Mouse (Mus musculus) hindbrain, embryonic 12.5 days (tissue): ENCODE data around the gene Basp1. TPM values are rescaled to one million over a fixed set of nuclear protein-coding genes. Genes with fewer than 3 reads are reported as not detected.

Source experiments
- ATAC-seq: fragments of 200-750 bp; cut with Nextera tagmentation; 2 replicates; pipeline ENCODE4 v1.8.0; 2017; ENCODE audit warnings: moderate TSS enrichment; ENCODE audit not compliant: low FRiP score
- H3K27ac ChIP-seq: fragments of 300-500 bp; sonication (generic); 2 replicates; pipeline ENCODE4 v1.5.1; 2016; ENCODE audit warnings: mild to moderate bottlenecking
- H3K27me3 ChIP-seq: fragments of 300-500 bp; sonication (generic); 2 replicates; pipeline ENCODE4 v1.6.1; 2016; ENCODE audit warnings: mild to moderate bottlenecking
- H3K36me3 ChIP-seq: fragments of 300-500 bp; sonication (generic); 2 replicates; pipeline ENCODE4 v1.6.1; 2016; ENCODE audit warnings: mild to moderate bottlenecking
- H3K4me1 ChIP-seq: fragments of 300-500 bp; sonication (generic); 2 replicates; pipeline ENCODE4 v1.6.1; 2016
- H3K4me2 ChIP-seq: fragments of 300-500 bp; sonication (generic); replicated peaks from 2 replicates; pipeline ENCODE4 v1.6.1; 2016; ENCODE audit warnings: mild to moderate bottlenecking
- H3K4me3 ChIP-seq: fragments of 300-500 bp; sonication (generic); 2 replicates; pipeline ENCODE4 v1.5.1; 2016; ENCODE audit warnings: mild to moderate bottlenecking
- H3K9ac ChIP-seq: fragments of 300-500 bp; sonication (generic); 2 replicates; pipeline ENCODE4 v1.6.1; 2016; ENCODE audit warnings: mild to moderate bottlenecking, moderate library complexity
- H3K9me3 ChIP-seq: fragments of 300-500 bp; sonication (generic); replicated peaks from 2 replicates; pipeline ENCODE4 v1.6.1; 2016; ENCODE audit warnings: mild to moderate bottlenecking
- WGBS: fragments of 180-500 bp; shearing (Covaris S2); methylation state at CpG from one replicate; pipeline ENCODE4 v1.1.7; 2016; 5-methylcytosine and 5-hydroxymethylcytosine counted together
- polyA plus RNA-seq: library from polyadenylated mRNA; unstranded; fragments of >200 nt; fragmentation: Nextera tagmentation; extraction: Ambion mirVana; gene quantifications from 2 replicates; pipeline ENCODE4 v1.2.1, GENCODE M21; 2016

The Basp1 gene
- polyA plus RNA-seq, 1 experiment from 2014 or later: 381 TPM

DNA sequence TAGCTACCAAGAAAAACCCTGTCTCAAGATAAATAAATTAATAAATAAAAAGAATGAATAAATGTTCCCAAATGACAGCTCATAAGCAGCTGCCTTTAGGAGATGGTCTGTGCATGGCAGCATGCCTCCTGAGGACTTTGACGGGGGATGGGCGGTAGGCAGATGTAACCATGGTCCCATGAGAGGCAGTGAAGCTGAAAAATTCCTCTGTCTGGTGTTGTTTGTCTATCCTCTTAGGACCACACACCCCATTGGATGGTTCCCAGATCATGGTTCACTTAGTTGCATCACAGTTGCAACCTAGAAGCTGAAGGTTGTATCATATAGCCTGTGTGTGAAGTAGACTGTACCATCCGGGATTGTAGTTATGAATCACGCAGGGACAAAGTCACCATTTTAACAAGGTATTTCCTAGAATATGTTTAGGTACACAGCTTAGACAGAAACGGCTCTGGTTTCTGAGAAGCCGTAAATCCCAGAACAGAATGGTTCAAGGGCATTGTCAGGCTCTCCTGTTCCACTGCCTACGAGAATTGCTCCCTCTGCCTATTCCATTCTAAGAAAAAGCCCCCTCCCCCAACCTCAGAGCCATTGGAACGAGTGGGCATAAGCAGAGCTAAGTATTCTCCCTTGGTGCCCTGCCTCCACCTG, 29.7 kb upstream of the Basp1 start:
- Histone ChIP-seq H3K4me2 (no peak overlapping the region), H3K36me3 (no peaks in the 10 kb centered on the region), H3K27ac (no peak overlapping the region), H3K27me3 (0 out of 2 replicates have a peak, but pooled peaks cover 4% of the 10 kb centered on the region), H3K4me3 (no peak overlapping the region), H3K9ac (no peak overlapping the region), H3K9me3 (no peaks in the 10 kb centered on the region), H3K4me1 (peaks cover 22% of the 10 kb centered on the region)
- 82% methylated on average over 8 of the region's 8 CpGs for WGBS
- ATAC-seq: no peak

DNA sequence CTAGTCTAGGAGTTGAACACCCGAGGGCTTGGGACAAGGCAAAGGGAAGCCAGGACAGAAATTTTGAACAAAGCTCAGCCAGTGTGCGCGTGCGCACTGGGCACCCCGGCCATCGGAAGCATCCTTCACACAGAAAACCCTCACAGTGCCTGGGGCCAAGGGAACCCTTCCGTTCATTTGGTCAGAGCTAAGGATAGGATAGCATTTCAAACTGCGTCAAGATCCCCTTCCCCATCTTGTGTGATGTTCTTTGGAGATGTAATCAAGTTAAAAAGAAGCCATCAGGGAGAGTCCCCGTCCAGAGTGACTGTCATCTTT, 28.3 kb upstream of the Basp1 start:
- no peak overlapping the region for H3K27ac ChIP-seq
- no peak overlapping the region for H3K9ac ChIP-seq
- H3K36me3 ChIP-seq: no peaks in the 10 kb centered on the region
- H3K9me3 ChIP-seq: no peaks in the 10 kb centered on the region
- H3K4me1 ChIP-seq: peaks cover 22% of the 10 kb centered on the region
- no peak overlapping the region for H3K4me2 ChIP-seq
- 63% methylated on average over 9 of the region's 9 CpGs for WGBS
- 0 out of 2 replicates have a peak, but pooled peaks cover 4% of the 10 kb centered on the region for H3K27me3 ChIP-seq
- no peak overlapping the region for H3K4me3 ChIP-seq
- no peak for ATAC-seq

DNA sequence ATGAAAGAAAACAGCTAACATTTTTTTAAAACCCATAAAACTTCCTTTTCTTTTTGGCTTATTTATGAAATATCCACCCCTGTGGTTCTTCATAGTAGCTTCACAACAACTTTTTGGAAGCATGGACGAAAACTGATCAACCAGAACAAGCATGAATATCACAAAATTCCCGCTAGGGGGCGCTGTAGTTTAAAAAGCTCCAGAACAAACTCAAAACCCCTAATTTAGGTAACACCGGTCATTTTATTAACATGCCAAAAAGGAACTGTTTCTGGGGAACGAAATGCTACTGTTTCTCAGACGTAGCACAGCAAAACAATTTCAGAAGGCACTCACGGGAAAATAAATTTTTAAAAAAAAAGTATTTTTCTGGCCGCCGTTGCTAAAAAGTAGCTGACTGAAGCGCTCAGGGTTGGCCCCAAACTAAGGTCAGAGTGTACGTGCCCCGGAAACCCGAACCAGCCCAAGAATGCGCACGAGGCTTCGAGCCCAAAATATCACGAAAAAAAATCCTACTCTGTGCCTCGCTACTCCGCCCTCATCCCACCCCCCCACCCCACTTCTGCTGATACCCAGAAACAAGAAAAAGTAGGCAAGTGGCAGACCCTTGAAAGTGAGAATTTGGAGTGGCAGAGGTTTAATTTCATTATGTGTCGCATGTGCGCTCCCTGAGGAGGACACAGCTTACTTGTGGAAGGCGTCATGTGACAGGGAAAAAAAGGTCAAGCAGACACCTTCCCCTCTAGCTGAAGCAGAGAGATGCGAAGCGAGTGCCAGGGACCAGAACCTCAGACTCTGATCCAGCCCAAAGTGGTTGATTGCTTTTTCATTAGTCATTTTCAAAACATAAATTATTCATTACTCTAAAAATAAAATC, 27.7 kb upstream of the Basp1 start:
- H3K36me3 ChIP-seq: no peaks in the 10 kb centered on the region
- 0 out of 2 replicates have a peak, but pooled peaks cover 4% of the 10 kb centered on the region for H3K27me3 ChIP-seq
- peak overlapping the region; percentile 39 for H3K4me2 ChIP-seq
- H3K9me3 ChIP-seq: no peaks in the 10 kb centered on the region
- H3K27ac ChIP-seq: no peak overlapping the region
- no peak overlapping the region for H3K4me3 ChIP-seq
- no peak overlapping the region for H3K9ac ChIP-seq
- peaks cover 22% of the 10 kb centered on the region for H3K4me1 ChIP-seq
- no peak for ATAC-seq
- 22% methylated on average over 24 of the region's 24 CpGs for WGBS

- no peak overlapping the region for H3K4me3 ChIP-seq
- WGBS: 77% methylated on average over 8 of the region's 8 CpGs
Observed at GRCm38 (mm10) chr15:25440317-25440716, 26.8 kb upstream of the Basp1 start.

DNA sequence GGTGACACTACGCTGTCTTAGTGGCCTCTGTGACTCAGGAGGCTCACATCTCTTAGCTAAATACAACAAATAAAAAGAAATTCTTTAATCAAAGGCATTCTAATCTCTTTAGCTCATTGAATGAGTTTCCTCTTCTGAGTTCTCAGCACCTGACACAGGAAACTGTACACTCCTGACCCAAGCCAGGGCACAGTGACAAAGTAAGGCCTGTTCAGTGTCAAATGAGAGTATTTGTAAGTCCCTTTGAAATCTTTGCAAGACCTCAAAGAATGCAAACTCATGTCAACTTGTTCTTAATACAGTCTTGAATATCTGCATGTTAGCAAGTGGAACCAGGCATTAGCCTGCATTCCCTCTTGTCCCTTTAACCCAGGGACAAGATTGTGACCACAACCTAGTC, 18.8 kb upstream of the Basp1 start:
- no peaks in the 10 kb centered on the region for H3K4me1 ChIP-seq
- ATAC-seq: no peak
- H3K9ac ChIP-seq: no peak overlapping the region
- H3K4me3 ChIP-seq: no peak overlapping the region
- no peaks in the 10 kb centered on the region for H3K9me3 ChIP-seq
- no peaks in the 10 kb centered on the region for H3K36me3 ChIP-seq
- 83% methylated on average over 1 of the region's 1 CpGs for WGBS
- no peak overlapping the region for H3K27ac ChIP-seq
- no peak overlapping the region for H3K4me2 ChIP-seq
- no peaks in the 10 kb centered on the region for H3K27me3 ChIP-seq

More at GRCm38 (mm10) chr15:25440317-25440716, 26.8 kb upstream of the Basp1 start:
- no peaks in the 10 kb centered on the region for H3K9me3 ChIP-seq
- H3K4me1 ChIP-seq: peaks cover 14% of the 10 kb centered on the region
- H3K9ac ChIP-seq: no peak overlapping the region
- H3K27me3 ChIP-seq: 0 out of 2 replicates have a peak, but pooled peaks cover 1% of the 10 kb centered on the region
- no peaks in the 10 kb centered on the region for H3K36me3 ChIP-seq
- no peak for ATAC-seq
- H3K27ac ChIP-seq: no peak overlapping the region
- H3K4me2 ChIP-seq: no peak overlapping the region

GRCm38 (mm10) chr15:25430167-25430566, 16.6 kb upstream of the Basp1 start:
- Histone ChIP-seq H3K4me2 (no peak overlapping the region), H3K9ac (no peak overlapping the region), H3K4me3 (no peak overlapping the region), H3K9me3 (no peaks in the 10 kb centered on the region), H3K36me3 (no peaks in the 10 kb centered on the region), H3K27me3 (no peaks in the 10 kb centered on the region), H3K27ac (no peak overlapping the region), H3K4me1 (no peaks in the 10 kb centered on the region)
- 92% methylated on average over 3 of the region's 3 CpGs for WGBS
- ATAC-seq: no peak

- no peak overlapping the region for H3K4me3 ChIP-seq
- ATAC-seq: 0 out of 2 replicates have a peak, but pooled peaks have one; percentile 32
- H3K9me3 ChIP-seq: no peaks in the 10 kb centered on the region
- no peak overlapping the region for H3K4me2 ChIP-seq
- H3K4me1 ChIP-seq: no peaks in the 10 kb centered on the region
- 65% methylated on average over 7 of the region's 7 CpGs for WGBS
- no peak overlapping the region for H3K9ac ChIP-seq
- H3K27me3 ChIP-seq: no peaks in the 10 kb centered on the region
- H3K27ac ChIP-seq: no peak overlapping the region
- H3K36me3 ChIP-seq: no peaks in the 10 kb centered on the region
Observed at GRCm38 (mm10) chr15:25429007-25429406, 15.4 kb upstream of the Basp1 start.

GRCm38 (mm10) chr15:25428551-25428950, 15.0 kb upstream of the Basp1 start:
- H3K4me2 ChIP-seq: no peak overlapping the region
- no peaks in the 10 kb centered on the region for H3K27me3 ChIP-seq
- no peak overlapping the region for H3K9ac ChIP-seq
- H3K4me1 ChIP-seq: no peaks in the 10 kb centered on the region
- ATAC-seq: no peak
- WGBS: 52% methylated on average over 7 of the region's 7 CpGs
- H3K4me3 ChIP-seq: no peak overlapping the region
- no peaks in the 10 kb centered on the region for H3K36me3 ChIP-seq
- no peak overlapping the region for H3K27ac ChIP-seq
- H3K9me3 ChIP-seq: no peaks in the 10 kb centered on the region

- H3K4me1 ChIP-seq: peaks cover 18% of the 10 kb centered on the region
- WGBS: 92% methylated on average over 9 of the region's 9 CpGs
- H3K27me3 ChIP-seq: no peaks in the 10 kb centered on the region
- no peak overlapping the region for H3K9ac ChIP-seq
- ATAC-seq: no peak
- H3K4me3 ChIP-seq: no peak overlapping the region
- no peak overlapping the region for H3K4me2 ChIP-seq
- H3K27ac ChIP-seq: no peak overlapping the region
- 0 out of 2 replicates have a peak, but pooled peaks cover 3% of the 10 kb centered on the region for H3K9me3 ChIP-seq
- no peaks in the 10 kb centered on the region for H3K36me3 ChIP-seq
Observed at GRCm38 (mm10) chr15:25420266-25420665, 6.7 kb upstream of the Basp1 start.

DNA sequence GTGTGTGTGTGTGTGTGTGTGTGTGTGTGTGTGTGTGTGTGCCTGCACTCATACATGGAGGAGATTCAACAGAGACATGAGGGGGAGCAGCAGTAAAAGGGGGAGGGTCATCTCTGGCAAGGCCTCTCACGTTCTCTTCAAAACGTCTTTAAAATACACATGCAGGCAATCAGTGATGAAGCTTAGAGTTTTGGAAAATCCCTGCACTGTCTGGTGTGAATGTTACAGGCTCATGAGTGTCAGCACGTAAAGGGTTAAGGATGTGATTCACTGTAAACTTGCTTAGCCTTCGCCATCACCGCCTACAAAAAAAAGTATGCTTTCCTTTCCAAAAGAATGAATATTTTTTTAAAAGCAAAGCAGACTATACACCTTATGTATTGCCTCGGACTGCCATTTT, 2.8 kb upstream of the Basp1 start:
- Histone ChIP-seq H3K4me3 (peak overlapping the region; percentile 98), H3K4me1 (peaks cover 18% of the 10 kb centered on the region), H3K36me3 (no peaks in the 10 kb centered on the region), H3K9ac (peak overlapping the region; percentile 100), H3K4me2 (peak overlapping the region; percentile 71), H3K27me3 (no peaks in the 10 kb centered on the region), H3K9me3 (0 out of 2 replicates have a peak, but pooled peaks cover 3% of the 10 kb centered on the region), H3K27ac (peak overlapping the region; percentile 68)
- 43% methylated on average over 6 of the region's 6 CpGs for WGBS
- ATAC-seq: no peak

GRCm38 (mm10) chr15:25415958-25416357, 2.4 kb upstream of the Basp1 start:
- ATAC-seq: no peak
- H3K27ac ChIP-seq: peak overlapping the region; percentile 68

GRCm38 (mm10) chr15:25414747-25415119, 1.2 kb upstream of the Basp1 start:
- no peaks in the 10 kb centered on the region for H3K27me3 ChIP-seq
- H3K27ac ChIP-seq: peak overlapping the region; percentile 99
- no peaks in the 10 kb centered on the region for H3K36me3 ChIP-seq
- WGBS: under 1% methylated on average over 14 of the region's 14 CpGs
- peak overlapping the region; percentile 98 for H3K4me3 ChIP-seq
- ATAC-seq: peak; percentile 29
- peak overlapping the region; percentile 71 for H3K4me2 ChIP-seq
- peaks cover 24% of the 10 kb centered on the region for H3K4me1 ChIP-seq
- H3K9ac ChIP-seq: peak overlapping the region; percentile 100
- H3K9me3 ChIP-seq: no peaks in the 10 kb centered on the region

More at GRCm38 (mm10) chr15:25415958-25416357, 2.4 kb upstream of the Basp1 start:
- no peaks in the 10 kb centered on the region for H3K36me3 ChIP-seq
- H3K9me3 ChIP-seq: 0 out of 2 replicates have a peak, but pooled peaks cover under 1% of the 10 kb centered on the region
- H3K9ac ChIP-seq: peak overlapping the region; percentile 100
- WGBS: 42% methylated on average over 4 of the region's 4 CpGs
- H3K27me3 ChIP-seq: no peaks in the 10 kb centered on the region
- peak overlapping the region; percentile 98 for H3K4me3 ChIP-seq
- H3K4me2 ChIP-seq: peak overlapping the region; percentile 71
- peaks cover 22% of the 10 kb centered on the region for H3K4me1 ChIP-seq
